Mouse (Mus musculus) splenic B cell, adult 2 months (primary cell): Measurements from ENCODE around the gene Tex2.
A peak's percentile ranks its signal among the peaks of the same experiment; 100 is the strongest.
"Not testable (repeated sequence)": the region's sequence is repeated elsewhere in the genome, so short reads cannot be mapped to it uniquely, and the experiment has no call there.

ENCODE experiments used
- DNase-seq: peaks from one replicate; pipeline ENCODE4 v3.0.0-alpha.2; 2011; ENCODE audit warnings: low read depth, low spot score
- H3K27me3 ChIP-seq: 2 replicates; pipeline ENCODE4 v1.6.1; 2012; ENCODE audit warnings: mild to moderate bottlenecking, low read length, moderate library complexity, mixed read lengths; ENCODE audit not compliant: control insufficient read depth, poor library complexity, insufficient read depth, severe bottlenecking
- H3K36me3 ChIP-seq: 2 replicates; pipeline ENCODE4 v1.6.1; 2012; ENCODE audit warnings: mild to moderate bottlenecking, low read length, moderate library complexity, mixed read lengths; ENCODE audit not compliant: control insufficient read depth, poor library complexity, insufficient read depth, severe bottlenecking

Gene Tex2

DNA sequence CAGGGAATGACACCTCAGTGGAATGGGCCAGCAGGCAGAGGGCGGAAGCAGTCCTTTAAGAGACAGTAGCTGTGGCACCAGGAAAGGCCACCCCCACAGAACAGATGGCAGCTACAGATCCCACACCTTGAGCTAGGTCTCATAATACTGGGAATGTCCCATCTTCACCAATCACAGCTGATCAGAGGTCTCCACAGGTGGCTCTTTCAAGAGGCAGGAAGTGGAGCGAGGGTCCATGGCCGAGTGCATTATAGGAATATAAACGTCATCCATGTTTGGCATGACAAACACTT lies 109.9 kb downstream of the Tex2 start:
- no peak for DNase-seq
- H3K36me3 ChIP-seq = no peaks in the 10 kb centered on the region
- H3K27me3 ChIP-seq = no peaks in the 10 kb centered on the region

DNA sequence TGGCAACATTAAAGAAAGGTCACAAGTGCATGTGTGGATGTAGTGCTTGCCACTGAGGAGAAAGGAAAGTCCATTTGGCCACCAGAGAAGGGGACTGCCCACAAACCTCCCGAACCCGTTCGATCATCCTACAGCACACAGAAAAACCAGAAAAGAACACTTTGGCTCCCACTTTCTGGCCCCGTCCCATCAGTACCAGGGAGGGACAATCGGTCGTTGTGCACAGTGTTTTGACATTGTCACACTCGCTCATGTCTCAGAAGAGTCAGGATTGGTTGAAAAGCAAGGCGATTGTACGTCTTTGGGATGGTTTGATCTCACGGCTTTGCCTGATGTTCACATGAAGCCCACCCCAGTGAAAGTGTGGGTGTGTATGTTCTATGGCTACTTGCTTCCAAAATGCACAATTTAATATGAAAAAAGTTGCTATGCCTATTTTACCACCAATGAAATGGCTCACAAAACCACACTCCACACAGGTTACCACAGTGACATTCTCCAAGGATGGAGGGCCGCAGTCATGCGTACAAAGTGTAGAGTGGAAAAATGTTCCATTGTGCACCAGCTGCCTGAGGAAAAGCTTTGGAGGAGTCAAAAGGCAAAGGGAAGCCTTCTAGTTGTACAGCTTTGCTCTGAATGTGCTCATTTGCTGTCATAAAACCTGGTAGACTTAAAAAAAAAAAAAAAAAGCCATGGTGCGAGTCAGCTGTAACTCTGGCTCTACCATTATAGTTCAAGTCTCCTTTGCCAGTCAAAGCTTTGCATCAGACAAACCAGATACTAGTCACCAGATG lies 110.4 kb downstream of the Tex2 start:
- DNase-seq = no peak
- Histone ChIP-seq H3K27me3 (no peaks in the 10 kb centered on the region), H3K36me3 (no peaks in the 10 kb centered on the region)

DNA sequence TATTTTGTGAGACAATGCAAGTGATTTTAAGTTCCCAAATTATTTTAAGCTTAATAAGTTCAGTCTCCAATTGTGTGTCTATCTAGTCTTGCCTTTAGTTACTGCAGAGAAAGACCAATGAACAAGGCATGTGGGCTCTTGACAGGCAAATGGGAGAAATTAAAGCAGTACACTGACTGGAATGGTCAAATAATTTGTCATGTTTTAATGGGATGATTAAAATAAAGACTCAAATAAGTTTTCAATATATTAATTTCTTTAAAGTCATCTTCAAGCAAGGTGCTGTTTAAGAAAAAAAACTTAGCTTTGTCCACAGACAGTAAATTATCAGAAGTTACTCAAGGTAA lies 111.1 kb downstream of the Tex2 start:
- Histone ChIP-seq H3K27me3 (no peaks in the 10 kb centered on the region), H3K36me3 (no peaks in the 10 kb centered on the region)
- DNase-seq = no peak

DNA sequence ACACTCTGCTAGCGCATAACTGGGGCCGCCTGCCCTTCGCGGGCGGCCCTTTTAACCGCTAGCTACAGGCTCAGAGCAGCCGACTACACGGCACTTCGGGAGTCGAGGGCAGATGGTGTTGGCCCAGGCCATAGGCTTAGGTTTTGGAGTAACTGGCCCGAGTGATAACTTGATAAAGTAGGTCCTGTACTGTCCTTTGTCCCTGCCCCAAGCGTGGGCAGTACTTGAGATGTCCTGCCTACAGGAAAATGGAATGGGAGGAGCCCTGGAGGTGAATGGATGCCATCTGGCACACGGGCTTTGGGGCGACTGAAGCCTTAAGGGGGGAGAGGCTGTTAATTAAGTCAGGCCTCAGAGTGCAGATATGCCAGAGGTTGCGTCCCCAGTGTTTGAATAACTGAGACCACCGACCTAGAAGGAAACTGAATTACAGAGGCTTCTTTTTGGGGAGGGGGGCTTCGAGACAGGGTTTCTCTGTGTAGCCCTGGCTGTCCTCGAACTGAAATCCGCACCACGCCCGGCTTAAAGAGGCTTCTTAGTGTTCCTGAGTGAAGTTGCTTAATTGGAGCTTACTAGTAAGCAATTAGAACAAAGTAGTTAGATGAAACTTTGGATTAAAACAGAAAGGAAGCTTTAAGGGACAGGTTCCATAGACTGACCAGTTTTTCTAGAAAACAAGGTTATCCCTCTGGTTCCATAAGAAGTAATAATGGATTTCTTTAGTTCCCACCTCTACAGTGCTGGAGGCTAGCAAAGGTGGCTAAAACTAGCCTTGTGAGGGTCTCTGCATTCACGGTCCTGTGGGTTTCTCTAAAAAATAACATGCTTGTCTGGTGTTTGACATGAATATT lies 111.7 kb downstream of the Tex2 start:
- Histone ChIP-seq H3K36me3 (no peaks in the 10 kb centered on the region), H3K27me3 (no peaks in the 10 kb centered on the region)
- peak; percentile 36 for DNase-seq

DNA sequence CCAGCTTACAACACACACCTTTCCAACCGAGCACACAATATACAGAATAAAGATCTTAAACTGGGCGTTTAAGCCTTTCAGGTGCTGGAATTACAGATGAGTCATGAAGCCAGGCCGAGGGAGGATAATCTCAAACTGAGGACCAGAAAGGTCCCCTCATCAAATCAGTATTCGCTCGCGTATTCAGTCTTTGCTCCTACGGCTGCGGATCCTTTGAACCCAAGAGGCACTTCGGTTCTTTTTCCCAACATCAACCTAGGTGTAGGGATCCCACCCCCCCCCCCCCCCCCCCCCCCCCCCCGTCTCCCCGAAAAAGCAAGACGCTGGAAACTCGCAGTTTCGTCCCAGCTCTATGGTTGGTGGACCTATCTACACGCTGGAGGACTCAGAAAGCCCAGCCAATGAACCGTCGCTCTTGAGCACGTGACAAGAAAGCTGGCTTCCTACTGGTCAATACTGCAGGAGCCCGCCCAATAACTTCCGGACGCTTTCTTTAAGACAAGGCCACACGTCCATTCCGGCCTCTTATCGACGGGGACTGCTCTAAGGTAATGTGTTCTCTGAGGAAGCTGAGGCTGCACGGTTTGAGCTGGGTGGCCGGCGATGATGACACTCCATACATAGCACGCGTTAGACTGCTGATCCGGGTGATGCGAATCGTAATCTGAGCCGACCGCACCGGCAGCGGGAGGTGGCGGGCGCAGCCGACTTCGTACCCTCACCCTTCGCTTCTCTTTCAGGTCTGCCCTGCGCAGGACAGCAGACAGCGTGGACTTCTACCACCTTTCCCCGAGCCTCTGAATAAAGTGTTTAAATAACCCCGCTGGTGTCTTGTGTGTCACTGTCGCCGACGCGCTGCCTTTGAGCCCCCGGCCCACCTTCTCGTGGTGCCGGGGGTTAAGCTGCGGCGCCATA lies 112.6 kb downstream of the Tex2 start:
- H3K27me3 ChIP-seq = no peaks in the 10 kb centered on the region
- no peaks in the 10 kb centered on the region for H3K36me3 ChIP-seq
- DNase-seq = peak; percentile 98

DNA sequence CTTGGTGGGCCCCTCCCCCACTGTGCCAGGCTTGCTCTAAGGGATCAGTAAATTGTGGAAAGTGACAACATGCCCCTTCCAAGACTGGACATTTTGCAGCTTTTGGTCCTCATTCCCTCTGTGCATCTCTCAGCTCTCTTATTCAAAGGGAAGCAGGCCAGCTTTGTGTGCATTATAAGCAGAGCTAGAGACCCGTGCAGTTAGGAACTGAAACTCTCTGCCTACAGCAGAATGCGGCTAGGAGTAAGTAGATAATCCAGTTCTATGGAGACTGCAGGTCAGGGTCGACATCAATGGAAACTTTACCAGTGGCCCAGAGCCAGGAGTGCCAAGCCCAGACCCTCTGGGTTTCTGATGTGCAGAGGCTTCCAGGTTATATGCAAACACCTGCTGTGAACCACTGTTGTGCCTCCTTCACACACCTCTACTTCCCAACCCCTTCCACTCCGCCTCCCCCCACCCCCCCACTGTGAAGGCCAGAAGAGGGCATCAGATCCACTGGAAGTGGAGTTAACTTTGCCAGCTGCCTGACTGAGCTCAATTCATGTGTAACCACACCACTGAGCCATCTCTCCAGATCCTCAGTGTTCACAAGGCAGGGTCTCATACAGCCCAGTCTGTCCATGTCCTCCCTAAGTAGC lies 114.4 kb downstream of the Tex2 start:
- H3K36me3 ChIP-seq = no peaks in the 10 kb centered on the region
- no peaks in the 10 kb centered on the region for H3K27me3 ChIP-seq
- DNase-seq = peak; percentile 38

DNA sequence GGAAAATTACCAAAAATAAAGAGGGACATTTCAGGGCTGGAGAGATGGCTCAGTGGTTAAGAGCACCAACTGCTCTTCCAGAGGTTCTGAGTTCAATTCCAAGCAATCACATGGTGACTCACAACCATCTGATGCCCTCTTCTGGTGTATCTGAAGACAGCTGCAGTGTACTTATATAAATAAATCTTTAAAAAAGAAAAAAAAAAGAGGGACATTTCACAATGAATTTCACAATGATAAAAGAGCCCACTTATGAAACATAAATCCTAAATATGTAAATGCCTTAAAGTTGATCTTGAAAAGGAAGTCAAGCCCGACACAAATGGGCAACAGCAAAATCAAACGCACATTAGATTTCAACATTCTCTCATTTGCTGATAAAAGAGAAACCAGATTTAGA lies 115.3 kb downstream of the Tex2 start:
- no peak for DNase-seq
- Histone ChIP-seq H3K27me3 (no peaks in the 10 kb centered on the region), H3K36me3 (no peaks in the 10 kb centered on the region)

DNA sequence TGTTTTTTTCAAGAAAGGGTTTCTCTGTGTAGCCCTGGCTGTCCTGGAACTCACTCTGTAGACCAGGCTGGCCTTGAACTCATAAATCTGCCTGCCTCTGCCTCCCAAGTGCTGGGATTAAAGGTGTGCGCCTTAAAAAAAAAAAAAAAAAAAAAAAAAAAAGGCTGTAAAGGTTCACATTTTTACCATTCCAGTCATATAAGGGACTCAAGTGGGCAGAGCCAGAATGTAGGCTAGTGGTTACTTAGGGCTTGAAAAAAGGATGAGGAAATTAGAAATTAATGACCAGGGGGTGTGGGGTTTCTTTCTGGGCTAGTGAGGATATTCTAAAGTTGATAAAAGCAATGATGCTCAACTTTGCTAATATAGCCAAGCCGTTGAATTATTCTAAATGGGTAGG lies 116.2 kb downstream of the Tex2 start:
- not testable (repeated sequence) for H3K27me3 ChIP-seq, H3K36me3 ChIP-seq, DNase-seq

DNA sequence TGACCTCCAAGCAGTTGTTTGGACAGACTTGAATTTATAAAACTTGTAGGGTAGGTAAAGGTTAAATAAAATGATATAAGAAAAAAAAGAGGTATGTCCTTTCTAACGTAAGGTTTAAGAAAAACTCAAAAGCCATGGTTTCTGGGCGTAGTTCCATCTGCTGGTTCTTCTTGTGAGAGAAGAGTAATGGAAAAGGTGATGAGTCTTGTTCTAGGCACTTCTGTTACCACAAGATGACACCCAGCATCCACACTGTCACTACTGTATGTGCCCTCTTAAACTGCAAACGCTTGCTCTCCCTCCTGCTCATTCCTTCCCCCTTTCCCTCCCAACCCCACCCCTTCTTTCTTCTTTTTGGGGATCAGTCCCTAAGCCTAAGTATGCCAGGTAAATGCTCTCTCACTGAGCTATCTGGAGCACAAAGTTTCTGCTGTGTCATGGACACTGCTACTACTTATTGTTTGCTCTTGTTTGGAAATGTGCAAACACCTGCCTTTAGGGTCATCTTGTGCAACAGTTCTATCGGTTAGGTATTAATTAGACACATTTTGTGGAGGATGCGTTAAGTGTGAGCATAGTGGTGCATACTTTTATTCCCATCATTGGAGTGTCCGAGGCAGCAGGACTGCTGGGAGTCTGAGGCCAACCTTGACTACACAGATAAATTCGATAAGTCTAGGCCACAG lies 120.1 kb downstream of the Tex2 start:
- no peak for DNase-seq

DNA sequence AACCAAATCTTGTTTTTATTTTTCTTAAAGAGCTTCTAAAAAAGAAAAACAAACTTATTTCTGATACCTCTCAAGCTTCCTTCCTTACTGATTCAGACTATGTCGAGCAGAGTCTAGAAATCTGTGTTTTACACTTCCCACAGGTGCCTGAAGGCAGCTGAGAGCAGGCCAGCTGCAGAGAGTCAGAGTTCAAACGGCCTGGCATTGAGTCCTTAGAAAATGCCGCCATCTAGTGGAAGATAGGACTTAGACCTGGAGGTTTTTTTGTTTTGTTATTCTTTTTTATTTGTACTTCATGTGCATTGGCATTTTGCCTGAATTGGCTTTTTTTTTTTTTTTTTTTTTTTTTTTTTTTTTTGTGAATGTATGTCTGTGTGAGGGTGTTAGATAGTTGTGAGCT lies 121.8 kb downstream of the Tex2 start:
- H3K36me3 ChIP-seq = no peaks in the 10 kb centered on the region
- H3K27me3 ChIP-seq = no peaks in the 10 kb centered on the region
- peak; percentile 88 for DNase-seq

More for the DNA sequence above, 120.1 kb downstream of the Tex2 start:
- H3K27me3 ChIP-seq = no peaks in the 10 kb centered on the region
- no peaks in the 10 kb centered on the region for H3K36me3 ChIP-seq

DNA sequence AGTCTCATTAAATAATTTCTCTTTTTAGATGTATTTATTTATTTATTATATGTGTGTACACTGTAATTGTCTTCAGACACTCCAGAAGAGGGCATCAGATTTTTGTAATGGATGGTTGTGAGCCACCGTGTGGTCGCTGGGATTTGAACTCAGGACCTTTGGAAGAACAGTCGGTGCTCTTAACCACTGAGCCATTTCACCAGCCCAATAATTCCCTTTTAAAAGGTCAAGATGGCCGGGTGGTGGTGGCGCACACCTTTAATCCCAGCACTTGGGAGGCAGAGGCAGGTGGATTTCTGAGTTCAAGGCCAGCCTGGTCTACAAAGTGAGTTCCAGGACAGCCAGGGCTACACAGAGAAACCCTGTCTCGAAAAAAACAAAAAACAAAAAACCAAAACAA lies 122.6 kb downstream of the Tex2 start:
- H3K27me3 ChIP-seq, DNase-seq, H3K36me3 ChIP-seq: not testable (repeated sequence)

DNA sequence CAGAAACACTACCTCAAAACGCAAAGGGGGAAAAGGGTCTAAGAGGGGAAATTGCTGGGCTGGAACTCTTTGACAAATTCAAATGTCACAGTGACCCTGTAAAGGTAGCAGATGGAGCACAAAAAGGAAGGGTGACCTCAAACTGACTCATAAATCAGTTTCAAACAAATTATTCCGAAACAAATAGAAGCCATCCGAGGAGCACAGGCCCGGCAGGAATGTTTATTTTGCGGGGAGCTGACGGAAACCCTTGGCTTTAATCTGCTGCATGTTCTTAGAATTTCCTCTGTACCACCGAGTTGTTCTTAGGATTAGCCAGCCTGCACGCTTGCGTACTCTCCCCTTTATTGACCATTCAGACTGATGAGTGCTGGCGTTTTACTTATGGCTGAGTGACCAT lies 123.2 kb downstream of the Tex2 start:
- no peak for DNase-seq
- Histone ChIP-seq H3K36me3 (no peaks in the 10 kb centered on the region), H3K27me3 (no peaks in the 10 kb centered on the region)

DNA sequence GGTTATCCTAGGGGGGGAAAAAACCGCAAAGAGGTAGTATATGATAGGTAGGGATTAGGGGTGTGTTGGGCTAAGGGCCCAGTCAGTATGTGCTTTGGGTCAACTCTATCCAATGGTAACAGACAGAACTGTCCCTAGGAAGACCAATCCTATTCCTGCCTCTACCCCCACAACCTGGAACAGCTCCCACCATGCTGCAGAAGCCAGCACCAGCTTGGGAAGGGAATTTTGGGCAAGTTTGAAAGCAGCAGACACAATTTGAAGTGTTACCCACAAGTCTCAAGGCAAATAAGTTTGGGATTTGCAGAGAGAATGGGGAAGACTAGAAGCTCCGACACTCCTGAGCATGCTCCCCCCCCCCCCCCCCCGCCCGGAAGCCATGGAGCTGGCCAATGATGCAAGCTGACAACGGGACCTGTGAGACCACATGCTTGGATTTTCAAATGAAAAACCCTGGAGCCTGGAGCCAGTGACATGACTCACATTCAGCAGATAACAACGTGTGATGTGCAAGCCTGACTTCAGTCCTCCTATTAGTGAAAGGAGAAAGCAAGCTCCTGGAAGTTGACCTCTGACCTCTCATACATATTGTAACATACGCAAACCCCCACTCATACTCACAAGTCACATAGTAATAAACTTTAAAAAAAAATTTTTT lies 124.1 kb downstream of the Tex2 start:
- DNase-seq = no peak
- H3K36me3 ChIP-seq = no peaks in the 10 kb centered on the region
- H3K27me3 ChIP-seq = no peaks in the 10 kb centered on the region

DNA sequence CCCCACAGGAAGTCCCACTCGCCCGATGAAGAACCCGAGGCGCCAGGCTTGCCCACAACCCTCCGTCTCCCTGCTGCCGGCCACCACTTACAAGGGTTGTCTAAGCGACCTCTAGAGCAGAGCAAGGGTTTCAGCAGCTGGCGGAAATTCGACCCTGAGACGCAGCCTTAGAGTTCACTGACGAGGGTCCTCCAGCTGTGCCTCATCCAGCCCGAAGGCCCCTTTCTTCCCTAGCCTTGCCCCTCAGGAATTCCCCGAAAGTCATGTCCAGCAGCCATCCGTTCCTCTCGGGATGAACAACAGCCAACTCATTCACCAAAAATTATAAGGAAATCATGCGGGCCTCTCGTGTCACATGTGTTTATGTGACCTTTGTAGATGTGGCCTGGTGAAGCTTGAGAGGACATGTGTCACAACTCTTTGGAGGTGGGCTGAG lies 125.1 kb downstream of the Tex2 start:
- no peaks in the 10 kb centered on the region for H3K27me3 ChIP-seq
- no peak for DNase-seq
- no peaks in the 10 kb centered on the region for H3K36me3 ChIP-seq
